Mouse (Mus musculus): ENCODE results near the gene Spa17. TPM values are rescaled to one million over a fixed set of nuclear protein-coding genes. Genes with fewer than 3 reads are reported as not detected.

The Spa17 gene
- polyA plus RNA-seq, 1 experiment from 2014 or later: 2.2 TPM

DNA sequence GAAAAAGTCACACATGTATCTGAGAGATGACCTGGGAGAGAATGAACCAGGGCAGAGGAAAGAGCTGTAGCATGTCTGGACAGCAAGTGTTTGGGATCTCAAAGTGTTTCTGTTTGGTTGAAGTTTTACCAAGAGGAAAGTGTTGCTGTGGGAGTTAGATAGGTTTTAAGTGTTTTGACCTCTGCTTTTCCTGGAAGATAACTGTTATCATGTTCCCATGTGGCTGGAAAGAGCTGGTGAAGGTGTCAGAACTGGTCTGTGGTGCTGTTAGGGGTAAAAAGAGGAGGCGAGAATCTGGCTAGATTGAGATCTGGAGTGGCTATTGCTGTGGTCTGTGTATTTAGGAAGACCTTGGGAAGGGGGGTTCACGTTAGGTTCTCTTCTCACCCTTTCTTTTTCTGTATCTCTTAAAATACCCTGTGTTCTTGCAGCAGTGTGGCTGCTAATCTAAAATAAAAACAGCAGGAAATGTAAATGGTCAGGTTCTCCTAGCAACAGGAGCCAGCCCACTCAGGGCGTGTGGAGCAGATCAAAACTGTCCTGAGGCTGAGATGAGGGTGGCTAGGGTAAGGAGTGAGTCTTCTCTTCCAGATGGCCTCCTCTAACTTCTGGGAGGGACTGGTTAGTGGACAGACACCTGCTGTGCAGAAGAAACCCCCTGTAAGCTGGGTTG is 41.2 kb downstream of the Spa17 start:
- H3K4me3 ChIP-seq (ENCODE audit: low read depth, low read length): no peak overlapping the region
- no peak overlapping the region for H3K4me2 ChIP-seq (ENCODE audit: low read depth, low read length)
- DNase-seq: no peak
- no peak for TF ChIP-seq CTCF (IDR thresholded peaks at IDR 0.05; ENCODE audit: low read depth)
- TF ChIP-seq EP300 (IDR thresholded peaks at IDR 0.05; ENCODE audit: low read depth): peak; percentile 44
- 34% methylated on average over 3 of the region's 3 CpGs for WGBS (ENCODE audit: insufficient replicate concordance)
- H3K27me3 ChIP-seq (ENCODE audit: insufficient read depth, low read length): no peaks in the 10 kb centered on the region
- no peaks in the 10 kb centered on the region for H3K9me3 ChIP-seq (ENCODE audit: low read length)
- H3K9ac ChIP-seq (replicated peaks): no peak overlapping the region
- ATAC-seq: no peak
- H3K27ac ChIP-seq (ENCODE audit: low read depth): no peak overlapping the region
- peaks cover 36% of the 10 kb centered on the region for H3K4me1 ChIP-seq (ENCODE audit: insufficient read depth)
- no peaks in the 10 kb centered on the region for H3K36me3 ChIP-seq (replicated peaks; ENCODE audit: insufficient read depth, low read length)

DNA sequence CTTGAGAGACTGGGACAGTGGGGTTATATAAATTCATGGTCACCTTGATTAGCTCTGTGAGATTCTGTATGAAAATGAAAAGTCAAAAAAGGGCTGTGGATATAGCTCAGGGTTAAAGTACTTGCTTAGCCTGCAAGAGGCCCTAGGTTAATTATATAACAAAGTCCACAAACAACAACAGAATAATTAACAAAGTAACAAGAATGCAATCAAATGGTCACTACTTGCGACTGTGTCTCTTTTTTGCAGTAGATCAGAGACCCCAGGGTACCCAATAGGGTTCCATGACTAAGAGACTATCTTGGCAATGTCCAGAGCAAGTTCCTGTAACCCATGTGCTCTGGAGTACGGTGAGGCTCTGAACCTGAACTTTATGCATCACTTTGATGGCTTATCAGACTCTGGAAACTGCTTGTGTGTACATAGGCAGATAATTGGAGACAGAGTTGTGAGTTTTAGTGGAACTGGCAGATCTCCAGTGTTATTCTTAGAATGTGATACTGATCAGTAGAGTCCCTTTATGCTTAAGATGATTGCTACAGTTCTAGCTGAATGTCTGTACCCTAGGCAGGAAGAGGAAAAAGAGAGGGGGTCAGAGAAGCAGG is 44.2 kb downstream of the Spa17 start:
- DNase-seq: no peak
- TF ChIP-seq CTCF (IDR thresholded peaks at IDR 0.05; ENCODE audit: low read depth): no peak
- TF ChIP-seq EP300 (IDR thresholded peaks at IDR 0.05; ENCODE audit: low read depth): peak; percentile 15; the same call in 1 of the 2 replicates
- no peaks in the 10 kb centered on the region for H3K36me3 ChIP-seq (replicated peaks; ENCODE audit: insufficient read depth, low read length)
- H3K27ac ChIP-seq (ENCODE audit: low read depth): no peak overlapping the region
- peaks cover 31% of the 10 kb centered on the region for H3K4me1 ChIP-seq (ENCODE audit: insufficient read depth)
- no peak overlapping the region for H3K4me2 ChIP-seq (ENCODE audit: low read depth, low read length)
- no peaks in the 10 kb centered on the region for H3K27me3 ChIP-seq (ENCODE audit: insufficient read depth, low read length)
- WGBS (ENCODE audit: insufficient replicate concordance): 46% methylated on average over 2 of the region's 2 CpGs
- H3K9ac ChIP-seq (replicated peaks): no peak overlapping the region
- no peak overlapping the region for H3K4me3 ChIP-seq (ENCODE audit: low read depth, low read length)
- H3K9me3 ChIP-seq (ENCODE audit: low read length): no peaks in the 10 kb centered on the region
- ATAC-seq: no peak

DNA sequence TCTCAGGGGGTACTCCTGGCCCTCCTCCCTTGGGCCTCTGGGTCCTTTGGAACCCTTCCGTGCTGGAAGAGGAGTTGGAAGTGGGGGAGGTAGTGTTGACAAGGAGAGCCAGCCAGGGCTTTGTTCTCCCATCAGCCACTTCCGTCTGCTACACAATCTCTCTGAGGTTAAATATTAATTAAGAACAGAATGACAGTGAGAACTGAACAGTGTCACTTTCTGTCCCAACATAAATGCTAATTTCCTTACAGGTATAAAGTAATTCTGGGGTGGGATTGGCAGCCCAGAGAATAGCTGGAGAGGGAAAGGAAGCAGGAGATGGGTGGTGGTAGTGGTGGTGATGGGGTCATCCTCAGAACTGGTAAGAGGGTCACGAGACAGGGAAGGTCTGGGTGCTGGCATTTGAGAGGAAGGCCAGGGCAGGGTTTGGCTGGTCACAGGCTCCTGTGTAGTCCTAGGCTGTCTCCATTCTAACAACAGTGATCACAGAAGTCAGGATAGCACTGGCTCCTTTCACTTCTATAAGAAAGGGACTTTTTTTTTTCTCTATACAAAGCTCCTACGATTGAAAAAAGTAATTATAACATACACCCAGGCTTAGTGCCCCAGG is 44.8 kb downstream of the Spa17 start:
- WGBS (ENCODE audit: insufficient replicate concordance): 36% methylated on average over 4 of the region's 4 CpGs
- DNase-seq: no peak
- Histone ChIP-seq H3K9ac (replicated peaks) (no peak overlapping the region), H3K9me3 (ENCODE audit: low read length) (no peaks in the 10 kb centered on the region), H3K27ac (ENCODE audit: low read depth) (no peak overlapping the region), H3K4me3 (ENCODE audit: low read depth, low read length) (no peak overlapping the region), H3K27me3 (ENCODE audit: insufficient read depth, low read length) (no peaks in the 10 kb centered on the region), H3K4me1 (ENCODE audit: insufficient read depth) (peaks cover 34% of the 10 kb centered on the region), H3K4me2 (ENCODE audit: low read depth, low read length) (peak overlapping the region; percentile 61), H3K36me3 (replicated peaks; ENCODE audit: insufficient read depth, low read length) (no peaks in the 10 kb centered on the region)
- TF ChIP-seq CTCF (IDR thresholded peaks at IDR 0.05; ENCODE audit: low read depth): no peak
- peak; percentile 13; the same call in 1 of the 2 replicates for ATAC-seq

DNA sequence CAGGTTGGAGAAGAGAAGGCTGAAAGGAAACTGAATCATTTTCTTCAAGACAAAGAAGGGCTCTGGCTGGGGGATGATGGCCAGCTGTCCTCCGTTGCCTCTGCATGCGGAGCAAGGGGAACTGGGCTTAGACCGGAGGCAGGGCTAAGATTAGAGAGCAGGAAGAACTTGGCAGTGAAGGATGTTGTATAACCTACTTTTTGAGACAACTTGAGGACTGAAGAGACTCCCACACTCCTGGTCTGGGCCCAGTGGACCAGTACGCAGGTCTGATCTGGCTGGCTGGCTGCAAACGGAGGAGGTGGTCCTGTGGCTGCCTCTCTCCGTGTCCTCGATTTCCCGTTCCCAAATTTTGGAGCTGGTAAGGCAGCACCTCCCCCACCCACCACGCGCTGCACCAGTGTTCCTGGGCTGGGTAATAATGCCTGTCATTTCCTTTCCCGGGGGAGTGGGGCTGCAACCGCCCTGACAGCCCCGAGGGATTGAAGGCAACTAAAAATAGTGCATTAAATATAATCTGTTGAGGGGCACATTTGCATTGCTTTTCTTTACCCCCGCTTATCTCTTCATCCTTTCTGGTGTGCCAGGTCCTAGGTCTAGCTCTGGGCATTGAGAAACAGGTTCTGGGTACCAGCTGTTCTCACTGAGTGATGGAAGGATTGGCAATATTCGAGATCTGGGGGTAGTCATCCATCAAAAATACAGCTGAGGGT is 45.5 kb downstream of the Spa17 start:
- DNase-seq (peak; percentile 45), ATAC-seq (peak; percentile 60)
- H3K36me3 ChIP-seq (replicated peaks; ENCODE audit: insufficient read depth, low read length): no peaks in the 10 kb centered on the region
- TF ChIP-seq CTCF (IDR thresholded peaks at IDR 0.05; ENCODE audit: low read depth) (no peak), EP300 (IDR thresholded peaks at IDR 0.05; ENCODE audit: low read depth) (no peak)
- H3K4me1 ChIP-seq (ENCODE audit: insufficient read depth): peaks cover 34% of the 10 kb centered on the region
- no peak overlapping the region for H3K9ac ChIP-seq (replicated peaks)
- no peaks in the 10 kb centered on the region for H3K9me3 ChIP-seq (ENCODE audit: low read length)
- peak overlapping the region; percentile 61 for H3K4me2 ChIP-seq (ENCODE audit: low read depth, low read length)
- H3K27ac ChIP-seq (ENCODE audit: low read depth): no peak overlapping the region
- H3K27me3 ChIP-seq (ENCODE audit: insufficient read depth, low read length): no peaks in the 10 kb centered on the region
- no peak overlapping the region for H3K4me3 ChIP-seq (ENCODE audit: low read depth, low read length)
- WGBS (ENCODE audit: insufficient replicate concordance): 23% methylated on average over 15 of the region's 15 CpGs

DNA sequence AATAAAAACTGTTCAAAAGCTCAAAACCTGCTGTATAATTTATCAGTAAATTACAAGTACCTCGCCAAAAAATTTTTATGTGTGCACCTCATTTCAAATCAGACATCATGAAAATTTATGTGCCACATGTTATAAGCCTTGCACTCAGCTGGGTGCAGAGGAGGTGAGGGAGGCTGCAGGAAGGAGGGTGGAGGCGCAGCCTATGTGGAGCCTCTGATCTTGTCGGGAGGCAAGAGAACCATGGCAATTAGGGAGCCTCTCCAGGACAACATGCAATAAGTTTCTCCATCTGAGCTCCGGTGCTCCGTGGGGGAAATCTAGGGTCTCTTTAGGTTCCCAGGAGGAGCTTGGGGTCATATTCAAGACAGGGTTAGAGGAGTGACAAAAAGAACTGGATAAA is 46.1 kb downstream of the Spa17 start:
- H3K4me1 ChIP-seq (ENCODE audit: insufficient read depth): peaks cover 34% of the 10 kb centered on the region
- no peak overlapping the region for H3K9ac ChIP-seq (replicated peaks)
- DNase-seq (no peak), ATAC-seq (peak; percentile 56; the same call in 1 of the 2 replicates)
- H3K27me3 ChIP-seq (ENCODE audit: insufficient read depth, low read length): no peaks in the 10 kb centered on the region
- H3K4me3 ChIP-seq (ENCODE audit: low read depth, low read length): no peak overlapping the region
- TF ChIP-seq CTCF (IDR thresholded peaks at IDR 0.05; ENCODE audit: low read depth) (no peak), EP300 (IDR thresholded peaks at IDR 0.05; ENCODE audit: low read depth) (no peak)
- H3K36me3 ChIP-seq (replicated peaks; ENCODE audit: insufficient read depth, low read length): no peaks in the 10 kb centered on the region
- H3K27ac ChIP-seq (ENCODE audit: low read depth): no peak overlapping the region
- H3K4me2 ChIP-seq (ENCODE audit: low read depth, low read length): peak overlapping the region; percentile 61
- 34% methylated on average over 5 of the region's 5 CpGs for WGBS (ENCODE audit: insufficient replicate concordance)
- H3K9me3 ChIP-seq (ENCODE audit: low read length): no peaks in the 10 kb centered on the region

DNA sequence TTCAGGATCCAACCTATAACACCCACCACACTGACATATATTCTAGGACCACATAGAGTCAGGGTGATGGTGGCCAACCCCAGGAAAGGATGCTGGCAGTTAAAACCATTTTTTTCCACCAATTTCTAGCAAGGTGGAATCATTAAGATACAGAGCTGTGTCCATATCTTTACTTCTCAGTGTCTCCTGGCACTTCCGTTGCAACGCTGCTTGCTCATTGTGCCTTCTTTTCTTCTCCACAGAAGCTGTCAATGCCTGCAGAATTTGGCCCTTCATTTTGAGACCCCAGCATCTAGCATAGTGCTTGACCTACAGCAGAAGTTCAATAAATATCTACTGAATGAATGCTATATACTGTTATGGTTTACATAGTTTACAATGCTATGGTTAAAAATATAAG is 46.5 kb downstream of the Spa17 start:
- Histone ChIP-seq H3K4me3 (ENCODE audit: low read depth, low read length) (no peak overlapping the region), H3K9ac (replicated peaks) (no peak overlapping the region), H3K27ac (ENCODE audit: low read depth) (no peak overlapping the region), H3K4me2 (ENCODE audit: low read depth, low read length) (no peak overlapping the region), H3K36me3 (replicated peaks; ENCODE audit: insufficient read depth, low read length) (no peaks in the 10 kb centered on the region), H3K4me1 (ENCODE audit: insufficient read depth) (peaks cover 29% of the 10 kb centered on the region), H3K27me3 (ENCODE audit: insufficient read depth, low read length) (no peaks in the 10 kb centered on the region), H3K9me3 (ENCODE audit: low read length) (no peaks in the 10 kb centered on the region)
- 47% methylated on average over 2 of the region's 2 CpGs for WGBS (ENCODE audit: insufficient replicate concordance)
- ATAC-seq: 0 out of 2 replicates have a peak, but pooled peaks have one; percentile 14
- TF ChIP-seq EP300 (IDR thresholded peaks at IDR 0.05; ENCODE audit: low read depth) (peak; percentile 84), CTCF (IDR thresholded peaks at IDR 0.05; ENCODE audit: low read depth) (no peak)
- no peak for DNase-seq
